Mouse (Mus musculus) retina, postnatal 1 day (tissue): ENCODE measurements around the gene Qsox2.

Experiments
- DNase-seq: peaks from one replicate; pipeline ENCODE4 v3.0.0-alpha.2; 2012

The Qsox2 gene

DNA sequence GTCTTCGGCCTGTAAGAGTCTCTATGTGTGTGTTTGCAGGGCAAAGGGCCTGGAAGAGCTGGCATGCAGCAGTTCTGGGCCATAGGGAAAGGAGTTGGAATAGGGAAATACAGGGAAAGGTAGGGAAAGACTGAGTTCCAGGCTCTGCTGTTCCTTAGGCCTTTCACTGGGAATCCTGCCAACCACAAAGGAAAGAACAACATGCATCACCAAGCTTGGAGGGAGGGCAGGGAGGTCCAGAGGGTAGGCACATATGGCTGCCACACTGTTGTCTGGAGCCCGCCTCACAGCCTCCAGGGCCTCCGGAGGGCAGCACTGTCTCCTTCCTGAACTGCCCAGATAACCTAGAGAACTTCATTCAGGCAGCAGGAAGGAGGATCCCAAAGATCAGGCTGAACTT is 13.4 kb downstream of the Qsox2 start:
- DNase-seq = no peak

- DNase-seq = peak; percentile 76
Measured at GRCm38 (mm10) chr2:26214526-26214925, 22.8 kb downstream of the Qsox2 start.

DNA sequence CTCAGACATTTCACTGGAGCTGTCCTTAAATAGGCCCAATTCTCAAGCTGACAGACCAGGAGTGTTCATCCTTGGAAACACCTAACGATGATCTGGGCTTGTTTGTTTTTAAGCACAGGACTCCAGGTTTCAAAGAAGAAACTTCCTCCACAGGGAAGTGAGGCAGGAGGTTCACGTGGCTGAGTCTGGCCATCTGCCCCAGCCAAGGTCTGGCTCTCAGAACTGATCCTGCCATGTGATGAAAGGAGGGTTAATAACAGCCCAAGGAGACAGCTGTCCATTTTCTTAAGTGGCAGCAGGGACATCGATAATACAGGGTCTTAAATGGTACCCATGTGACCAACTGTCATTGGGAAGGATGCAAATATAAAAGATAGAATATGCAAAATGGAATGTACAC is 27.8 kb downstream of the Qsox2 start:
- DNase-seq = peak; percentile 34

DNA sequence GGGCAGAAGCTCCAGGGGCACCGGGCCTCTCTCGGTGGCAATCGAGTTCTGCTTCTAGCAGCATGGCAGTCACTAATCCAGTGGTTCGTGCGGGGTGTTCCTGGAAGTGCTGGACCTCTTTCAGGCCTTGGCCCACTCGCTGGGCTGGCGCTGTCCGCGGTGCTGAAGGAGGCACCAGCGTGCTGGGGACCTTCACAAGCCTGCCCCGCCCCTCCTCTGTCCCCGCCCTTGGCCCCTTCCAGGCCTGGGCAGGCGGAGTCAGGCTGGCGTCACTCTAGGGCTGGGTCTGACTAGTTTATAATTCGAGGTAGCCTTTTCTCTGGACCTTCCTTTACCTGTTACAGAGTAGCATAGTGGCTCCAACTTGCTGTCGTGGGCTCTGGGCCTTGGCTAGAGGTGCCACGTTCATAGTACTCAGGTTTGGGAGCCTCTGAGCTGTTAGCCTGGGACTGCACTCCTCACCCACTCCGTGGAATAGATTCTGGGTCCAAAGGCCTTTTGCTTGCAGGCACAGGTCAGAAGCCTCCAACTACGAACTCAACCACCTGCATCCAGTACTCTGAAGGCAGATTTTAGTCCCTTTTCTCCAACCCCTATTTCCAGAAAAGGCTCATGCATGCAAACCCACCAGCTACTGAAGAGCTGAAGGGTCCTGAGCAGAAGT is 29.1 kb downstream of the Qsox2 start, which contains the start of gene Lhx3:
Gene Lhx3, minus strand, starts transcription at position 164 of the 664 bp plus-strand sequence.
- DNase-seq = peak; percentile 88

- DNase-seq = peak; percentile 67
Measured at GRCm38 (mm10) chr2:26207559-26207958, 29.8 kb downstream of the Qsox2 start.

- DNase-seq = no peak
Measured at GRCm38 (mm10) chr2:26205761-26206160, 31.6 kb downstream of the Qsox2 start.

- DNase-seq = peak; percentile 59
Measured at GRCm38 (mm10) chr2:26205126-26205525, 32.2 kb downstream of the Qsox2 start.

DNA sequence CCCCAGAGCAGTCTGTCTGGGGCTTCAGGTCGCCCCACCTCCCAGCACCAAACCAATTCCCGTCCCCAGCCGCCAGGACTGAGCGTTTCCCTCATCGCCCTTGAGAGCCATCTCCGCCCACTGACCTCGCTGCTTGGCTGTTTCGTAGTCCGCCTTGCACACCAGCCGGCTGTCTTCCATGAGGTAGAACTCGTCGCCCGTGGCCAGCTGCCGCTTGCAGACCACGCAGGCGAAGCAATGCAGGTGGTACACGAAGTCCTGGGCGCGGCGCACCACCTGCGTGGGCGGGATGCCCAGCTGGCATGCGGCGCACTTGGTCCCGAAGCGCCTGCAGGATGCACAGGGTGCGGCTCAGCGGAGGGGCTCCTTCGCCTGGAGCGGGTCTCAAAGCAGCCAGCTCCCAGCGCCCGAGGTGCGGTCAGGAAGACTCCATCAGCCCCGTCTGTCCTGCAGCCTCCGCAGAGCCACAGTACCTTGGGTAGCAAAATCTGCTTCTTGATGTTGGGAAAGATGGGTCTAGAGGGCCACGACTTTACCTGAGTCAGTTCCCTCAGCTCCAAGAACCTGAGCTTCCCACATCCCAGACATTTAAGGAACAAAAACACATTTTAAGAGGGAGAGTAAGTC is 34.4 kb downstream of the Qsox2 start:
- peak; percentile 47 for DNase-seq

- DNase-seq = peak; percentile 32
Measured at GRCm38 (mm10) chr2:26201926-26202848, 35.1 kb downstream of the Qsox2 start.

DNA sequence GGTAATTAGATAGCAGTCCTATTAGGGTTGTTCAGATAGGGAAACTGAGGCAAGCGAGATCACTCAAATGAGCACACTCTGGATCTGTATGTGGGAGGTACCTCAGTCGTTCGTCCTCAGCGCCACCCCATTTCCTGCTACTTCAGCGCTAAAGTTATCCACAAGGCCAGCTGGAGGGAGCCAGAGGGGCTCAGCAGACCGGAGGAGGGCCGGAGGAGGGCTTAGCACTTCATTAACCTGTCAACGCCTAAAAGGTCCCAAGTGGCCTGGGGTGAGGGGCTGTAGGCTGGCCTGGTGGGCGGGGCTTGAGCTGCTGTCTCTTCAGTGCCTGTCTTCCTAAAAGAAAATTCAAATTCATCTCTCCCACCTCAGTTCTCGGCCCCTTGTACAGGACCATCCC is 38.8 kb downstream of the Qsox2 start:
- no peak for DNase-seq

- DNase-seq = peak; percentile 49
Measured at GRCm38 (mm10) chr2:26194552-26195339, 42.6 kb downstream of the Qsox2 start.

DNA sequence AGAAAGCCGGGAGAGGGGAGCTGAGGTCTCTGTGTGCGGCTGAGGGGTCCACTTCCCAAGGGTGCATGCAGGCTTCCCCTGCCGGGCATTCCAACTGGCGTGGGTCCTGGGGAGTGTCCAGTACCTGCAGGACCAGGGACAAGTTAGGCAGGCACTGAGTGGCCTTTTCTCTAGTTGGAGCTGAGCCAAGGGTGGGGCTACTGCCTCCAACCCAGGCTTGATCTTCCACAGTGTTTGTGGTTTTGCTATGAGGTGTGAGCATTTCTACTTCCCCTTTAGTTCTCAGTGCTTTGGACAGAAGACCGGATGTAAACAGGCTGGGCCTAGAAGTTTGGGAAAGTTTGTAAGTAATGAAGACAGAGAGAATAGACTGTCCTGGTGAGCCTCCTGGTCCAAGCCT is 48.8 kb downstream of the Qsox2 start:
- DNase-seq = no peak

DNA sequence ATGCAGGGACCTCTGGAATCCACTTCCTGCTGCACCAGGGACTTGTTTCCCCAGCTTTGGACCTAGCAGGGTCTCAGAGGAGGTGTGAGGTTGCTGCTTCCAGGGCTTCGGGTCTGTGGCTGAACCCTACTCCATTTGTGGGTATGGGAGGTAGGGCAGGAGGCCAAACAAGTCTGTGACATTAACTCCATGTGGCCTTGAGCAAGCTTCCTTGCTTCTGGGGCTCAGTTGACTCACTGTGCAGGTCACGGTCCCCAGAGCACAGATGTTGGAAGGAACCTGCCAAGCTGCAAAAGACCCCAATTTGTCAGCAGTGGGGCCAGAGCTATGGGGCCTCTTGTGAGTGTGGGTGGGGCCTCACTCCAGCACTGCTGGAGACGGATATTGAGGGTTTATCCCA is 53.0 kb downstream of the Qsox2 start:
- no peak for DNase-seq

DNA sequence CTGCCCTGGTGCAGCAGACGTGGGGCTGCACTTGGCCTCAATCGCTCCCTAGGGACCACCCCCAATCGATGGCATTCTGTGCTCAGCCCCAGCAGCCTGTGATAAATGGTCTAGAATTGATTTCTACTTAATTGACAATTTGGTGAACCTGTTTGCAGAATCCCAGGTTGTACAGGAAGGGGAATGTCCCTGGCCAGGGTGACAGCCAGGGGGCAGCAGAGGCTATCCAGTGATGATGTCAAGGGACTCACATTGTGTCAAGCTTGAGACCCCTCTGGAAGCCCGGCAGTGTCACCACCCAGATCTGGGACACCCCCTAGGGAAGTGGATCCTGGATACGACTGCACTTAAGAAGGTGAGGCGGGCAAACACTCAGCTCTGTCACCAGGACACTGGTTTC is 54.7 kb downstream of the Qsox2 start:
- peak; percentile 74 for DNase-seq

- DNase-seq = peak; percentile 30
Measured at GRCm38 (mm10) chr2:26177189-26177588, 60.1 kb downstream of the Qsox2 start.

GRCm38 (mm10) chr2:26176731-26177130 is 60.6 kb downstream of the Qsox2 start:
- DNase-seq = no peak

GRCm38 (mm10) chr2:26175191-26175590 is 62.1 kb downstream of the Qsox2 start:
- peak; percentile 54 for DNase-seq

GRCm38 (mm10) chr2:26172166-26172565 is 65.2 kb downstream of the Qsox2 start:
- no peak for DNase-seq

- no peak for DNase-seq
Measured at GRCm38 (mm10) chr2:26170376-26170775, 66.9 kb downstream of the Qsox2 start.

DNA sequence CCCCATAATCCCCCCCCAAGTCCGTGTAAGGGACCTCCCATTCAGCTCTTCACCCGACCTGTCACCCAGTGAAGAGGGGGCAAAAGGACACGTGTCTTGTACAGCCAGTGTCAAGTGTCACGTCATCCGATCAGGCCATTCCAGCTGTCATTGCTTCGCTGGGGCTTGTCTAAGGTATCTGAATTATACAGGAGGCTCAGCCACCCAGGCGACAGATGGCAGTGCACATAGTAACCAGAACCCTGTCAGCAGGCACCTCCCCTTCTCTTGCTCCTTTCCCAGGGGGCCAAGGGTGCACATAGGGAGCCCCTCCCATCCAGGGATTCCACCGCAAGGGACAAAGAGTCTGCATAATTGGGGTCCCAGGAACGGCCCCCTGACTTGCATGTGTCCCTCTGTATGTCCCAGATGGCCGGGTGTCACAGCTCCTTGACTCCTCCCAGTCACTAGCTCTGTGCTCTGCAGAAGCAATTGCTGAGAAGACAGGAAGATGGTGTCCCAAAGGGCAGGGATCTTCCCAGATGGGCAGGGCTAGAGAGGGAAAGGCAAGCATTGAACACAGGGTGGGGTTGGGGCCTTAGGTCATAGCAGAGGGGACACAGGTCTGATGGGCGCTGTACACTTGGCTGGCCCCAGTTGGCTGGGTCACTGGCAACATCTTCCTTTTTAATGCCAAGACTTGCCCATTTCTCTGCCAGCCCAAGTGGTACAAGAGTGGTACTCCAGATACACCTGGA is 68.3 kb downstream of the Qsox2 start:
- peak; percentile 73 for DNase-seq

GRCm38 (mm10) chr2:26166890-26167289 is 70.4 kb downstream of the Qsox2 start:
- DNase-seq = no peak
